Mouse (Mus musculus) layer of hippocampus, postnatal 36 days (tissue): ENCODE data around the gene Acp7. TPM values are rescaled to one million over a fixed set of nuclear protein-coding genes. Genes with fewer than 3 reads are reported as not detected.

Experiments
- DNase-seq, 2 experiments: peaks; one replicate each; pipeline ENCODE4 v3.0.0; 2022
- total RNA-seq, 2 experiments: library from RNA; stranded (reverse); gene quantifications; 2 replicates each; pipeline ENCODE4 v1.2.3; 2021

Gene Acp7
- total RNA-seq, 2 experiments from 2014 or later: 1.2 to 1.7 TPM

DNA sequence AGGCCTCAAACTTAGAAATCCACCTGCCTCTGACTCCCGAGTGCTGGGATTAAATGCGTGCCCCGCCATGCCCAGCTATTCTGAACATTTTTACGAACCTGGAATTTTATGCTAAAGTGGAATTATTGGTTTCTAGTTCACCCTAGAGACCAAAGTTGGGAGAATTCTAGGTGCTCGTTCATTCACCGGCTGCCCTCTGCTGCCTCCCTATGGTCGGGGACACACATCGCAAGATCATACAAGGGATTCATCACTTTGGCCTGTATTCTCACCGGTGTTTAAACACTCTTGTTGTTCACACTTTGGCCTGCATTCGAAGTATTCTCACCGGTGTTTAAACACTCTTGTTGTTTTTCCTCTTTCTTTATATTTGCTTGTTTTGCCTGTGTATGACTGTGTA lies 30.1 kb downstream of the Acp7 start:
- DNase-seq: peak; percentile 68 to 72

GRCm38 (mm10) chr7:28598951-28599350 lies 32.2 kb downstream of the Acp7 start:
- no peak for DNase-seq

DNA sequence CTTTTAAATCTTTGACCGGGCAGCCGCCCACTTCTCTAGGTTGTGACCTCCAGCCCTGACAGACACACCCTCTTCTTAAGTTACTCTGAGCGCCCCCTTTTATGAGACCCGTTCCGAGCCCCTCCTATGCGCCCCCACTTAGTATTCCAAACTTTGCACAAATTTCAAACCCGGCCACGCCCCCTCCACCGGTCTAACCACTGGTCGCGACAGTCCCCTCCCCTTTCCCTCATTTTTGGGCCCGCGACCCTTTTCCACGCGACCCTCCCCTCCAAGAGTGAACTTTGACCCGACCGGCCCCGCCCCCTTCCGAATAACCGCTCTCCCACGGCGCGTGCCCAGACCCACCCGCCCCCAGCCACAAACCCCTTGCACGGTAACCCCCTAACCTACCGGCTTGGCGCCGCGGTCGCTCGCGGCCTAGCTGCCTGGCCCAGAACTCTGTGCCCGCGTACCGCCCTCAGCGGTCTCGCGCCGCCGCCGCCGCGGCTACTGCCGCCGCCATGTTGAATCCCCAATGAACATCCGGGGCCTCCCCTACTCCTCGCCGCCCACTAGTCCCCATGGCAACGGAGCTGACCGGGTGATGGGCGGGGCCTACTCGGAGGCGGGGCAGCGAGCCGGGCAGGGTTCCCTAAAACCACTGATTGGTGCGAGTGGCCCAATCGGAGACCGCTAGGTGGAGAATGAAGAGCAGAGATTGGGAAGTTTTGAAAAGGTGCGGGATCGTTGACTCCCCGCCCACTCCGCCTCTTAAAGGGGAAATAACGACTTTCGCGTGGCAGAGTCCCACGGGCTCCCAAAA lies 33.3 kb downstream of the Acp7 start, which contains the start of the genes Samd4b and Pak4:
Gene Samd4b (minus strand): TSS at position 503 of the 805 bp plus-strand sequence.
Gene Pak4 (minus strand): TSS at position 544 of the 805 bp plus-strand sequence.
- peak; percentile 99 for DNase-seq

- no peak for DNase-seq
Observed at GRCm38 (mm10) chr7:28597277-28597570, 33.9 kb downstream of the Acp7 start.

GRCm38 (mm10) chr7:28596436-28597276 lies 34.5 kb downstream of the Acp7 start:
- no peak for DNase-seq

- DNase-seq: no peak
Observed at GRCm38 (mm10) chr7:28595751-28596435, 35.2 kb downstream of the Acp7 start.

DNA sequence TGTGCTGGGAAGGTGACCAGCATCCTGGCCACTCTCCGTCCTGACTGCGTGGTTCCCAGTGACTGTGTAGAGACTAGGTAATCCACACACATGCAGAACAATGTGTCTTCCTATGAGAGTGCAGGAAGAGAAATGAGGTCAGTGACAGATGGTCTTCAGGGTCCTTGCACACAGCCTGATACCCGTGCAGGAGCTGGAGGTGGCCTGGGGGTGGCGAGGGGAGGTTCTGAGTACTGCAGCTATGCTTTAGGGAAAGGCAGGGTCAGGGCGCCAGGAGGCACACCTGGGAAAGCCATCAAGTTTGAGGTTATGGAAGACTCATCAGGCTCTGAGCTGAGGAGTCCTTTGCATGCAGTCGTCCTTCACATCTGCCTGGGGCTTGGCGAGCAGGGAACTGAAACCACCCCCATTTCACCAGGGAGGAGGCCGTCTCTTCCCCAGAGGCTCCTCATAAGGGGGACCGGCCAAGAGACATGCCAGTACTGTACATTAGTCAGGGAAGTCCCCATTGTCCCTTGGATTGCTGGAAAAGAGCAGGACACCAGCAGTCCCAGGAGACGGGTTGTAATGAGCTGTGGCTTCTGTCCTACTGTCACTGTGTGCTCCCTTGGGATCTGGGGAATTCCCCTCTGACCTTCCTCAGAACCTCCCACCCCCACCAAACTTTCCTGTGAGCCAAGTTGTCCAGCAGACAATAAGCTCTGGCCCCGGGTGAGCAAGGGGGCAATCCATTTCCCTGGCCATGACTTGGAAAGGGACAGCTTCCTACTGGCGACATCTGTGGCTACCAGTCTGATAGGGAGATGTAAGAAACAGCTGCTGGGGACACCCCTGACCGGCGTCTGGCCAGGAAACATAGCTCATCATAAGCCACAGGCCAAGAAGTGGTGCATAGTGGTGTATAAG lies 37.7 kb downstream of the Acp7 start:
- DNase-seq: no peak

- DNase-seq: no peak
Observed at GRCm38 (mm10) chr7:28591862-28592261, 39.3 kb downstream of the Acp7 start.

DNA sequence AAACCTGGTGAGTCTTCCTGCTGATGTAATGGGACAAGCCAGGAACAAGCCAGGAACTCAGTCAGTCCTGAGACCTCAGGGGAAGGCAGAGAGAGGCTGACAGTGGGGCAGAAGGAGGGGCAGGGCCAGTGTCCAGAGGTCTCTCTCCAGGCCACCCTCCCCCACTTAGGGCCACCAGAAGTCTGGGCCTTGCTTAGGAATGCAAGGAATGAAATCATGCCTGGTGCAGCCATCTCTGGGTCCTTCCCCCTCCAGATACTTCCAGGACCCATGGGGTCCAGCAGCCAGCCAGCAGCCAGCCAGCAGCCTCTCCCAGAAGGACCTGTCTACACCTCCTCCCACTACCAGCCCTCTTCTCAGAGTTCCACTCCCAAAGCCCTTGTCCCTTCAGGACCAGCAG lies 43.5 kb downstream of the Acp7 start:
- no peak for DNase-seq

DNA sequence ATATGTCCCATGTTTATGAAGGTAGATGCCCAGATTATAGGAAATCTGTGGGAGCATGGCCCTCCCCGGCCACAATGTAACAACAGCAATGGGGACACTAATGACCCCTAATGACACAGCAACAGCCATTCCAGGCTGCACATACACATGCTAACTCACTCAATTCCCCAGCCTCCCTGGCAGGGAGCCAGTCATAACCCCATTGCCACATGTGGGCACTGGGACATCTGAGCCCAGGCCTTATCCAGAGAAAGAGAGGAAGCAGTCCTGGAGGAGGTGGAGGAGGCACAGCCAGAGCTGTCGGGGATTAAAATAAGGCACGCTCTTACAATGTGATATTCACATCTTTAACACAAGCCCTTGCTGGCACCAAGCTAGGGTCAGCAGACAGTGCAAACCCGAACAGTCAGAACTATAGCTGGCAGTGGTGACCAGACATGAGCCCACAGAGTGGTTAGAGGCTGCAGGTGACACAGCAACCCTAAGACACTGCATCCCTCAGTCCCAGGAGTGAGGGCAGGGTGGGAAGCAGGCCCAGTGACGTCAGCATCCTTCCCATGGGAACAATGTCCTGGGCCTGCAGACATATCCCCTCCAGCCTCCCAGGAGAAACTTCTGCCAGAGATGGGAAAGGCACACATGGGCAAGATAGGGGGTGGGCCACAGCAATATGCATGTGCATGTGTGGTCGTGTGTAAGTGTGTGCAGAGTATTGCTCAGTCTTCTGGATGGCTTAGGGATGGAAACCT lies 44.3 kb downstream of the Acp7 start:
- DNase-seq: no peak

GRCm38 (mm10) chr7:28585001-28585400 lies 46.1 kb downstream of the Acp7 start:
- no peak for DNase-seq

- DNase-seq: no peak
Observed at GRCm38 (mm10) chr7:28584468-28584867, 46.7 kb downstream of the Acp7 start.

DNA sequence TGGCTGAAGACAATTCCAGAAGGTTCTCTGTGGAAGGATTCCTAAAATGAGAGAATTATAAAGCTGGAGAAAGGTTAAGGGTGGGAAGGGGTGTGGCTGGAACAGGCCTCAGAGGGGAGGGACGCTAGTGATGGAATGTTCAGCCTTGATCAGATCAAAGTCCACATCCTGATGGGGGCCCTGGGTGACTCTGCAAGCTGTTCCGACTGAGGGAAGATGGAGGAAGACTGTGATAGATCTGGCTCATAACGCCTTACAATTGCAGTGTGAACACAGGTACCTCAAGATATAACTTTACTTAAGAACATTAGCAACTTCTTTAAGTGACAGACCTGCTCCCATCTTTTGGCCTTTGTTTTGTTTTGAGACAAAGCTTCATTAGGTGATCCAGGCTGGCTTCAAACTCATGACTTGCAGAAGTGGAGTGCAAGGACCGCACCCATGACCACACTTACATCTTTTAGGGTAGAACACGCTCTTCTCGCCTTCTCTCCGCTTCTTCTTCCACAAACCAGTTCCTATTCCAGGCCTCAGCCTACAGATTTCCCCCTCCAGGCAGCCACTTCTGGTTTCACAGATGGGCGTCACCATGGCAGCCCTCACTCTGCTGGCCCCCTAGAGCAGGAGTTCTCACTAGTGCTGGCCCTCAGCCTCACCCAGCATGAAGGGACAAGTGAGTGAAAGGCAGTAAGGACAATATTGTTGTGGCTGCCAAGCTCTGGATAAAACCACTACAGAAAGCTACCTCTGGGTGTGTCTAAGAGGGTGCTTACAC lies 47.4 kb downstream of the Acp7 start:
- no peak for DNase-seq

- DNase-seq: no peak
Observed at GRCm38 (mm10) chr7:28582841-28583240, 48.3 kb downstream of the Acp7 start.

GRCm38 (mm10) chr7:28581721-28582120 lies 49.4 kb downstream of the Acp7 start:
- no peak for DNase-seq

DNA sequence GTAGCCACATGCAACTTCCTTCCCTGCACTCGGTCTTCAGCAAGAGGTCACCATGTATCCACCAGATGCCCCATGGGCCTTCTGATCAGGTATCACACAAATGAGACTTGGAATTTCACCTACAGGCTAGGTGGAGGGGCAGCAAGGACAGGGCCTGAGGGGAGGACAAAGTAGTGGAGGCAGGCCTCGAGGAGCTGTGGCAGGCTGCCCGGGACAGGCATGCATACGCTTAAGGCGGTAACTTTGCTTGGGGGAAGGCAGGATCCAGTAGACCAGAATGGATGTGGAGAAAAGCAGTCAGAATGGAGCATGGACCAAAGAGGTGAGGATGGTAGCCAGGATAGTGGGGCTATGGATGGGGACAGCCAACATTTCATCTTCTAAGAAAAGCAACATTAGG lies 51.3 kb downstream of the Acp7 start:
- no peak for DNase-seq

- no peak for DNase-seq
Observed at GRCm38 (mm10) chr7:28578543-28579053, 52.5 kb downstream of the Acp7 start.

DNA sequence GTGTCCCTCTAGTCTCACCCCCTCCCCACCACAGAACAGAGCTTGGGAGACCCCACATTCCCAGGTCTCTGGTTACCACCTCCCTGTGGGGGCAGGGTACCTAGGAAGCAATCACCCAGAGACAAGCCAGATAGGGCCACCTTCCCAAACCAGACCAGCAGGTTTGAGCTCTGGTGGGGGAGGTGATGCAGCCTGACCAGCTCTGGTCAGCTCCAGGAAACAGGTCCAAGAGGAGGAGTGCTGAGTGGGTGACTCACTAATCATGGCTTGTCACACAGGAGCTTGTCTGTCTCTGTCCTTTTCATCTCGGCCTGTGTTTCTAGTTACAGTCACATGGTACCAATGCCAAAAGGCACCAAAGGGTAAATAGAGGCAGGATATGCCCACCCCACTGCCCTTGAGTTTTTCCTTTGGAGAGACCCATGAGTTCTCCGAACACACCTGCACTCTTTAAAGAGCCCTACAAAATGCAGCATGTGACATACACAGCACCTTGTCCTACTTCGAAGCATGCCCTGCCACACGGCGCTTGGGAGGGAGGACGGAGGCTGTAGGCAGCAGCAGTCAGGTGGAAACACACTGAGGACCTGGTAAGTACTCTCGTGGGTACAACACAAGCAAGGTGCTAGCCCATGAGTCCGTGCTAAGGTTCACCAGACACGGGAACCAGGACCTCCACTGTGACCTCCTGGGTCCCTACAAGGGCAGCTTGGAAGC lies 53.1 kb downstream of the Acp7 start:
- no peak for DNase-seq

DNA sequence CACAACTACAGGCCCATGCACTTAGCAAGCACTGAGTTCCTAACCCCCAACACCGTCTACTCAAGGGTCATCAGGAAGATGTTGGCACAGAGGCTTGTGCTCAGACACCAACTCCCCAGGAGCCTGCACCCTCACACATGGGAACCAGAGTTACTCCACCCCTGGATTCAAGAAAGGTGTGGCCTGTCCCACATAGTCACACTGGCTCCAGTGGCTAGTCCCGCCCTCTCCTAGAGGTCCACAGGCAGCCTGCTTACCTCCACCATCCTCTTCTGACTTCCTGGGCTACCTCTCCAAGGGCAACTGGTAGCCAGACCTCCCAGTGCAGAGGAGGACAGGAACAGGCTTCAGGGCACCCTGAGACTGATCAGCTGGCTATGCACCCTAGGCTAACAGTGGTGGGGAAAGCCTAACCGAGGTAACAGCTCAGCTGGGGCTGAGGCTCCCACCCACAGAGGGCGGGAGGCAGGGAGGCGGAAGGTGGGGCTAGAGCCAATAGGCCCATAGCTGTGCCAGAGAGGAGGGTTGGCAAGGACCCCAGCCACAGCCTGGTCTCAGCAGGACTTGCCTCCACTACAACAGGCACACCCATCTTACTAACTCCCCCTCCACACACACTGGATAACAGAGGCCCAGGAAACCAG lies 54.7 kb downstream of the Acp7 start:
- DNase-seq: peak; percentile 56 to 59
